Comparison of ENCODE assay signal across 17 mouse cellular contexts in genomic region chr11:94183671-94184070, GRCm38 (mm10).
"Had no signal": no experiment of that assay in that cellular context is flagged by ENCODE, and none has a peak within 500 bp of the region (broad histone marks: within the 10 kb centered on the region; RNA-seq: fewer than 3 reads in every experiment).

No protein-coding gene starts in this region.

- H3K27me3 ChIP-seq: lung, embryonic 15.5 days; midbrain, embryonic 13.5 days; midbrain, embryonic 15.5 days; neural tube, embryonic 12.5 days had no signal

- H3K9ac ChIP-seq: lung, embryonic 15.5 days; midbrain, embryonic 13.5 days; midbrain, embryonic 15.5 days; neural tube, embryonic 12.5 days had no signal

- DNase-seq: lung, adult 2 months; lung, postnatal 14 days; lung, postnatal 36 days; right cerebral cortex, postnatal 14 days; right cerebral cortex, postnatal 4 days; spleen, adult 18-20 months; thymus, adult 18-20 months; thymus, postnatal 14 days; thymus, postnatal 36 days had no signal

- H3K4me1 ChIP-seq: lung, embryonic 15.5 days; midbrain, embryonic 13.5 days; midbrain, embryonic 15.5 days; neural tube, embryonic 12.5 days had no signal

- H3K27ac ChIP-seq: lung, embryonic 15.5 days; macrophage; midbrain, embryonic 13.5 days; midbrain, embryonic 15.5 days; neural tube, embryonic 12.5 days had no signal

- H3K4me2 ChIP-seq: lung, embryonic 15.5 days; midbrain, embryonic 11.5 days; midbrain, embryonic 13.5 days; midbrain, embryonic 15.5 days; neural tube, embryonic 12.5 days had no signal

- ATAC-seq: lung, postnatal 0 days; midbrain, embryonic 13.5 days; midbrain, embryonic 15.5 days had no signal

- H3K36me3 ChIP-seq: lung, embryonic 15.5 days; midbrain, embryonic 13.5 days; midbrain, embryonic 15.5 days; neural tube, embryonic 12.5 days had no signal

- H3K9me3 ChIP-seq: lung, embryonic 15.5 days; megakaryocyte, embryonic 14.5 days; midbrain, embryonic 13.5 days; midbrain, embryonic 15.5 days; neural tube, embryonic 12.5 days had no signal

- H3K4me3 ChIP-seq: lung, embryonic 15.5 days; megakaryocyte, embryonic 14.5 days; midbrain, embryonic 13.5 days; midbrain, embryonic 15.5 days; neural tube, embryonic 12.5 days had no signal
